10 mouse cellular contexts compared by ENCODE assay signal in genomic region chr2:165010351-165010750, GRCm38 (mm10).
"Had no signal": no experiment of that assay in that cellular context is flagged by ENCODE, and none has a peak within 500 bp of the region (broad histone marks: within the 10 kb centered on the region; RNA-seq: fewer than 3 reads in every experiment).

No protein-coding gene starts in this region.

- H3K4me3 ChIP-seq: limb, embryonic 12.5 days; liver, embryonic 15.5 days; midbrain, embryonic 13.5 days had no signal

- DNase-seq: layer of hippocampus, adult 9-11 months; layer of hippocampus, postnatal 36 days; lung, adult 2 months; lung, postnatal 36 days; right cerebral cortex, postnatal 25 days; thymus, postnatal 36 days had no signal

- H3K27ac ChIP-seq: kidney, postnatal 0 days; limb, embryonic 12.5 days; liver, embryonic 15.5 days; midbrain, embryonic 13.5 days had no signal

- H3K9me3 ChIP-seq: limb, embryonic 12.5 days; liver, embryonic 15.5 days; midbrain, embryonic 13.5 days had no signal

- H3K4me1 ChIP-seq: limb, embryonic 12.5 days; midbrain, embryonic 13.5 days had no signal

- H3K27me3 ChIP-seq: limb, embryonic 12.5 days; liver, embryonic 15.5 days; midbrain, embryonic 13.5 days had no signal
